Mouse (Mus musculus) forebrain, embryonic 14.5 days (tissue): ENCODE measurements around the gene Wfdc1. TPM values are rescaled to one million over a fixed set of nuclear protein-coding genes. Genes with fewer than 3 reads are reported as not detected.

Experiments
- ATAC-seq: fragments of 200-750 bp; cut with Nextera tagmentation; 2 replicates; pipeline ENCODE4 v1.8.0; 2017; ENCODE audit warnings: mild to moderate bottlenecking, moderate library complexity
- DNase-seq: peaks from one replicate; pipeline ENCODE4 v3.0.0-alpha.2; 2015; ENCODE audit warnings: low spot score
- H3K27ac ChIP-seq: fragments of 300-500 bp; sonication (generic); 2 replicates; pipeline ENCODE4 v1.5.1; 2014; ENCODE audit warnings: low read depth, mild to moderate bottlenecking, control low read depth, low read length, moderate library complexity
- H3K27me3 ChIP-seq: fragments of 300-500 bp; sonication (generic); replicated peaks from 2 replicates; pipeline ENCODE4 v1.6.1; 2014; ENCODE audit warnings: low read length, control low read depth, mixed read lengths; ENCODE audit not compliant: control insufficient read depth, insufficient read depth
- H3K36me3 ChIP-seq: fragments of 300-500 bp; sonication (generic); 2 replicates; pipeline ENCODE4 v1.6.1; 2014; ENCODE audit warnings: low read length, control low read depth; ENCODE audit not compliant: control insufficient read depth, insufficient read depth
- H3K4me1 ChIP-seq: fragments of 300-500 bp; sonication (generic); 2 replicates; pipeline ENCODE4 v1.6.1; 2014; ENCODE audit warnings: antibody characterized with exemption, low read length, control low read depth; ENCODE audit not compliant: control insufficient read depth, insufficient read depth
- H3K4me2 ChIP-seq: fragments of 300-500 bp; sonication (generic); 2 replicates; pipeline ENCODE4 v1.6.1; 2014; ENCODE audit warnings: mild to moderate bottlenecking, control low read depth, low read length
- H3K4me3 ChIP-seq: fragments of 300-500 bp; sonication (generic); 2 replicates; pipeline ENCODE4 v1.5.1; 2014; ENCODE audit warnings: low read depth, low read length, control low read depth
- H3K9ac ChIP-seq: fragments of 300-500 bp; sonication (generic); 2 replicates; pipeline ENCODE4 v1.6.1; 2014; ENCODE audit warnings: mild to moderate bottlenecking, low read length, control low read depth, moderate library complexity
- H3K9me3 ChIP-seq: fragments of 300-500 bp; sonication (generic); replicated peaks from 2 replicates; pipeline ENCODE4 v1.6.1; 2016; ENCODE audit warnings: low read length, control low read depth, mixed read lengths; ENCODE audit not compliant: control insufficient read depth
- WGBS: fragments of 180-500 bp; shearing (Covaris S2); extraction: QIAGEN DNeasy Blood & Tissue Kit; methylation state at CpG from one replicate; pipeline ENCODE4 v1.1.7; 2014; 5-methylcytosine and 5-hydroxymethylcytosine counted together
- polyA plus RNA-seq: library from polyadenylated mRNA; unstranded; fragments of >200 nt; fragmentation: Nextera tagmentation; extraction: Ambion mirVana; gene quantifications from 2 replicates; pipeline ENCODE4 v1.2.1, GENCODE M21; 2014

The Wfdc1 gene
- polyA plus RNA-seq, 1 experiment from 2014 or later = 3.7 TPM

- no peak for ATAC-seq
- Histone ChIP-seq H3K36me3 (no peaks in the 10 kb centered on the region), H3K27me3 (no peaks in the 10 kb centered on the region), H3K27ac (no peak overlapping the region), H3K9me3 (no peaks in the 10 kb centered on the region), H3K4me2 (no peak overlapping the region), H3K4me3 (no peak overlapping the region), H3K4me1 (no peaks in the 10 kb centered on the region), H3K9ac (no peak overlapping the region)
- 89% methylated on average over 8 of the region's 8 CpGs for WGBS
- DNase-seq = no peak
Observed at GRCm38 (mm10) chr8:119727093-119727492, 60.9 kb downstream of the Wfdc1 start.

GRCm38 (mm10) chr8:119728351-119728895, 62.3 kb downstream of the Wfdc1 start:
- ATAC-seq = no peak
- Histone ChIP-seq H3K9ac (no peak overlapping the region), H3K36me3 (no peaks in the 10 kb centered on the region), H3K9me3 (no peaks in the 10 kb centered on the region), H3K4me2 (no peak overlapping the region), H3K4me1 (no peaks in the 10 kb centered on the region), H3K27ac (no peak overlapping the region), H3K27me3 (no peaks in the 10 kb centered on the region), H3K4me3 (no peak overlapping the region)
- 88% methylated on average over 8 of the region's 8 CpGs for WGBS
- DNase-seq = no peak

DNA sequence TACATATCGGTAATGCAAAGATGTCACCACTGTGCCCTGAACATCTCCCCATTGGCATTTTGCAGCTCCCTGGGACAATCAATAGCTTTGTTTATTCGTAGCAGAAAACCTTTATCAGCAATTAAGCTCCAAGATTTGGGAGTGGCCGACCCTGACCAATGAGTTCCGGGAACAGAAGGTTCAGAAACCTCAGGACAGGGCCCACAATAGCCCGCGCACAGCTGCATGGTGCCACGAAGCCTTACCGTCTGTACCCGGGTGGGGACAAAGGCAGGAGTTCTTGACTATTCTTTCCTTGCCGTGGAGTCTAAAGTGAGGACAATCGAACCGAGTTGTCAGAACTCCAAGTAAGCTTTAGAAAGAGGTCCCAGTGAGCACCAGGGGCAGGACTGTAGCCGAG, 65.9 kb downstream of the Wfdc1 start:
- ATAC-seq (no peak), DNase-seq (no peak)
- Histone ChIP-seq H3K27ac (no peak overlapping the region), H3K9me3 (no peaks in the 10 kb centered on the region), H3K9ac (no peak overlapping the region), H3K4me1 (no peaks in the 10 kb centered on the region), H3K4me2 (no peak overlapping the region), H3K36me3 (no peaks in the 10 kb centered on the region), H3K4me3 (no peak overlapping the region), H3K27me3 (no peaks in the 10 kb centered on the region)
- 72% methylated on average over 13 of the region's 13 CpGs for WGBS

DNA sequence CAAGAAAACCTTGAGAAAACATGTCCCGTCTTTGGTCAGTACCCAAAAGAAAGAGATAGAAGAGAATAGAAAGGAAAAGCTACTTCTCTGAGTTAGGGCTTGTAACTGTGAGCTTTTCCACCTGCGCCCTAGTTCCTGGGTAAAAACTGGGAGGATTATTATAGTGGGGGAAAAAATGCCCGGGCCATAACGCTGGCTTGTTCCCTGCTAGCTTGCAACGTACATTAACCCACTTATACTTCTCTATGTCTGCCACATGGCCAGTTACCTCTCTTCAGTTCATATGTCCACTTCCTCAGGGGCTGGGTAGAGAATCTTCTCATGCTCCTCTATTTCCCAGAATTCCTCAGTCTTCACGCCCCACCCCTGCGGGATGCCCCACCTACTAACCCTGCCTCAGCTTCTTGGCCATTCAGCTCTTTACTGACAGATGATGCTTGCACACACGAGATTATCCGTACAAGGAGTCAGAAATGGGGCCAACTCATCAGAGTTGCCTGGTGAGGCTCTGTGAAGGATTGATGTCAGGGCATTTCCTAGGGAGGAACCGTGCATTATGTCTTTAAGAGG, 70.3 kb downstream of the Wfdc1 start:
- H3K4me3 ChIP-seq = no peak overlapping the region
- ATAC-seq (no peak), DNase-seq (no peak)
- H3K4me1 ChIP-seq = no peaks in the 10 kb centered on the region
- H3K27ac ChIP-seq = no peak overlapping the region
- H3K4me2 ChIP-seq = no peak overlapping the region
- no peaks in the 10 kb centered on the region for H3K9me3 ChIP-seq
- WGBS = 85% methylated on average over 10 of the region's 10 CpGs
- H3K36me3 ChIP-seq = no peaks in the 10 kb centered on the region
- H3K27me3 ChIP-seq = no peaks in the 10 kb centered on the region
- H3K9ac ChIP-seq = no peak overlapping the region

GRCm38 (mm10) chr8:119737093-119737900, 71.1 kb downstream of the Wfdc1 start:
- no peak for DNase-seq
- Histone ChIP-seq H3K4me2 (no peak overlapping the region), H3K36me3 (no peaks in the 10 kb centered on the region), H3K4me3 (no peak overlapping the region), H3K9ac (no peak overlapping the region), H3K27ac (no peak overlapping the region), H3K4me1 (no peaks in the 10 kb centered on the region), H3K27me3 (no peaks in the 10 kb centered on the region), H3K9me3 (no peaks in the 10 kb centered on the region)
- 86% methylated on average over 11 of the region's 11 CpGs for WGBS
- no peak for ATAC-seq

Other genes starting within 250 kb of the Wfdc1 start
- 0.15 and 0.28 TPM in 2 replicates for gene Osgin1, start 232.2 kb upstream of the Wfdc1 start, polyA plus RNA-seq
- 16.9 and 19.5 TPM in 2 replicates for gene Necab2, start 219.6 kb upstream of the Wfdc1 start, polyA plus RNA-seq
- not detected in 2 replicates for gene Slc38a8, start 164.7 kb upstream of the Wfdc1 start, polyA plus RNA-seq
- 50.0 and 58.4 TPM in 2 replicates for gene Mbtps1, start 107.6 kb upstream of the Wfdc1 start, polyA plus RNA-seq
- gene Hsdl1, start 91.2 kb upstream of the Wfdc1 start, polyA plus RNA-seq = 183 and 202 TPM in 2 replicates
- 0.39 and 0.40 TPM in 2 replicates for gene Dnaaf1, start 91.1 kb upstream of the Wfdc1 start, polyA plus RNA-seq
- gene Taf1c, start 61.1 kb upstream of the Wfdc1 start, polyA plus RNA-seq = 13.7 and 15.5 TPM in 2 replicates
- 0.09 TPM in 1 of 2 replicates, not detected in the other for gene Adad2, start 53.6 kb upstream of the Wfdc1 start, polyA plus RNA-seq
- gene Kcng4, start 30.7 kb upstream of the Wfdc1 start, polyA plus RNA-seq = 0.20 and 0.21 TPM in 2 replicates
- gene Atp2c2, start 33.6 kb downstream of the Wfdc1 start, polyA plus RNA-seq = 0.05 TPM in 1 of 2 replicates, not detected in the other
- 5.1 and 6.0 TPM in 2 replicates for gene Tldc1, start 112.1 kb downstream of the Wfdc1 start, polyA plus RNA-seq
- gene Cotl1, start 174.2 kb downstream of the Wfdc1 start, polyA plus RNA-seq = 403 and 455 TPM in 2 replicates
- 11.9 and 12.5 TPM in 2 replicates for gene Klhl36, start 195.9 kb downstream of the Wfdc1 start, polyA plus RNA-seq
- gene Usp10, start 244.0 kb downstream of the Wfdc1 start, polyA plus RNA-seq = 94.2 and 119 TPM in 2 replicates
- gene Gm20388, start 244.5 kb downstream of the Wfdc1 start, polyA plus RNA-seq = 4.5 and 7.4 TPM in 2 replicates